Mouse (Mus musculus): ENCODE measurements around the gene Nkx3-2. TPM values are rescaled to one million over a fixed set of nuclear protein-coding genes. Genes with fewer than 3 reads are reported as not detected.

Gene Nkx3-2
- total RNA-seq, 1 experiment from 2014 or later = not detected

DNA sequence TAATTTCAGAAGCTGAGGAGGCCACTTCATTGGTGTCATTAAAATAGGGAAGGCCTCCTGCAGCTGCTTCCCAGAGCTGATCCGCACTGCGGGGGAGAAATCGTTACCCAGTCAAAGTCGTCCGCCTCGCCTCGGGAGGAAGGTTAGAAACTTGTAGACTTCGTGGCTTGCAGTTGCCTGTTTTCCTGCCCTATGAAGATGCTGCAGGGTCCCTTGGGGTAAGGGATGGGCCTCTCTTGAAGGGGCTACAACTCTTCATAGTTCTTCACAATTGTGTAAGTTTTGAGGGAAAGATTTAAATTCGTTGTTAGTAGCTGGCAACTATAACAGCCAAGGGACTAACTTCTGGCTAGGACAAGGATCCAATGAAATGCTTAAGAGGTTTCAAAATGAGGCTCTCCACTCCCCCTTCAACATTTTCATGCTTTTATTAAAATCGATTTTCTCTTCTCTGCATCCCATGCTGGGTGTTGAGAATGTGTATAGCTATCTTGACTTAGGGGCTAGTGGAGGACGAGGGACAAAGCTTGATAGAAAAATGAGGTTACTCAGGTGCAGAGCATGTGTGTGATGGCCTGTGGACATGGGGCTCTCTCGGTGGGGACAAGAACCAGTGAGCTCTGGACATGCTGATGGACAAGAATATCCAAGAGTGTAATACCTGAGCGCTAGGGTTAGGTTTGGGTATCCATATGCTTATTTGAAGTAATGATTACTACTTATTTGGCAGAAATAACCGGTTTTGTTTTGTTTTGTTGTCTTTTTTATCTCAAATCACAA, 1.5 kb upstream of the Nkx3-2 start:
- ATAC-seq (replicated peaks; ENCODE audit: insufficient number of reproducible peaks, low FRiP score, low TSS enrichment, poor library complexity, severe bottlenecking) = no peak

DNA sequence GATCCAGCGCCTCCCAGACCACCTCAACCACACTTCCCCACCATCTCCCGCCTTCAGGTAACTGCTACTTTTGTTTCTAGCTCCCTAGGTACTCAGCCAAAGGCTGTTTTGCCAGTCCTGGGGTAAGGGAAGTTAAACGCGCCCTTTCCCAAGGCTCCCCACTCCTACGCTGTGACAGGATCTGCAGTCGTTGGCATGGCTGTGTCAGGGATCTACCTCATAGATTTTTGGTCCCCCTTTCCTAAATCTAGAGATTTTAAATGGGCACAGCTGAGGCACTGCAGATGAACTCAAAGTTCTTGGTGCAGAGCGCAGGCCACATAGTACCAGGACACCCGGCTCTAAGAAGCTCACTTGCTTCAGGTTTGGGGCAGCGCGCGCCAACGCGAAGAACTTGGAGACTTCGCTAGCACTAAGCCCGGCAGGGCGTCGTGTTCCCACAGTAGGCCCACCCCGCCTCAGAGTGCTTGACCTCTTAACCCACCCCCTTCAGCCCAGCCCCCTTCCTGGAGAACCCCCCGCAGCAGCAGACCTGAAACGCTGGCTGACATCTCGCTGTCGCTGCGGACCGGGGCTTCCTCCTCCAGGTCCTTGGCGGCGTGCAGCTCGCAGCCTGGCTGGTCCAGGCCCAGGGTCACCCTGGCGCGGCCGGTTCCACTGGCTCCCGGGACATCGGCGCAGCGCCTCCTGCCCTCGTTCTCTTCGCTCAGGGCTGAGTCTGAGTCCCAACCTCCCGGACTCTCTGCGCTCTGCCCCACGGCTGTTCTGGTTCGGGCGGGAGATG, 1.2 kb downstream of the Nkx3-2 start:
- no peak for ATAC-seq (replicated peaks; ENCODE audit: insufficient number of reproducible peaks, low FRiP score, low TSS enrichment, poor library complexity, severe bottlenecking)

DNA sequence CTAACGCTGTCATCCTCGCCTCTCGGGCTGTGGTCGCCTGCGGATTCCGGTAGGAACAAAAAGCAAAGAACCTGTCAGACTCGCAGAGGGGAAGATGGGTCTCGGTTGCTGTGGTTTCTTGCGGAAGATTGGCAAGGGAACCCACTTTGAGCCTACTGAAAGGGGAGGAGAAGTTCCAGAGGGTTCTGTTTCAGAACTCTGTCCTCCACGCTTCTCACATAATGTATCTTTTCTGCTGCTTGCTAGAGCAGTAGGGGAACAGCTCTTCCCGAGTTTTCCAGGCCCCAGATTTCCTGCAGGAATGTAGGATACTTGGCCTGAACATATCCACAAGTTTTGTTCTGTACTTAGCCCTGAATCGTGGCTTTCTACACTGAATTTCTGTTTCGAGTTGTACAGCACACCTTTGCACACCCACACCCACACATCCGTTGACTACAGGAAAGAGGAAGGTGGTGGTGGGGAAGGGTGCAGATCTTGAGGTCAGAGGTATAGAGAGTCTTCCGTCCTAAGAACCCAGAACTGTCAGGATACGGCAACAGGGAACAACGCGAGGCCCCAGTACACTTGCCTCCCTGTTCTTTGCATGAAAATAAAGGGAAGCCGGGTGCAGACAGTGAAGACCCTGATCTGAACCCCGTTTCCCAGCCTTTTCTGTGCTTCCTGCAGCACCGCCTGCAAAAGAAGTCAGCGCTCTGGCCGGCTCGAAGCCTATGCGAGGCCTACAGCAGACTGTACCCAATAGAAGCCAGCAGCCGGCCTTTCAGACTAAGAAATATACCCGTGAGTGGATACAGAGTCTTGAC, 2.0 kb downstream of the Nkx3-2 start:
- no peak for ATAC-seq (replicated peaks; ENCODE audit: insufficient number of reproducible peaks, low FRiP score, low TSS enrichment, poor library complexity, severe bottlenecking)

GRCm38 (mm10) chr5:41761509-41762140, 2.7 kb downstream of the Nkx3-2 start:
- no peak for ATAC-seq (replicated peaks; ENCODE audit: insufficient number of reproducible peaks, low FRiP score, low TSS enrichment, poor library complexity, severe bottlenecking)

DNA sequence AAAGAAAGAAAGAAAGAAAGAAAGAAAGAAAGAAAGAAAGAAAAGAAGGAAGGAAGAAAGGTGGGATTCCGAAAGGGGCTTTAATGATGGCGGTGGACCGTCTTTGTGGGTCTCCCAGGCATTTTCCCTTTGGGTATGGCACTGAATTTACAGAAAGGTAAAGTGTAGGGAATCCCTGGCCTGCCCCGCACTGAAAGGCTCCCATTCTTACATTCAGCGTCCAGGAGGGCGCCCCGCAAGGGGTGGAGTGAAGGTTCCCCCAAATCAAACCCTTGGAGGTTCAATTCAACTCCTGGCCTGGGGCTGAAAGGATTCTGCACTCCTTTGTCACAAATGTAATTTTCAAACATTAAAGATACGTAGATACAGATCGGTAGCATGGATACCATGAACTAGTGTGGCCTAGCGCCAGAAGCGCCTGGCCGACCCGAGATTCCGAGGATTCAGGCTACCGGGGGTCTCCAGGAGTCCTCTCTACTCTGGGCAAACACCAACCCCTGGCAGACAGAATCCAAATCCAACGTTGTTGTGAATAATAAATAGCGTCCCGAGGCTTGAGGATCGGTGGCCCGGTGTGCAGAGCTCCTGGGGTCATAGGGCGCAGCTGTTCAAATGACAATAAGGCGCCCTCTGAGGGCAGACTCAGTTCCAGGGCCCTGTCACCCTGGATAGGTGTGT, 3.3 kb downstream of the Nkx3-2 start:
- no peak for ATAC-seq (replicated peaks; ENCODE audit: insufficient number of reproducible peaks, low FRiP score, low TSS enrichment, poor library complexity, severe bottlenecking)

DNA sequence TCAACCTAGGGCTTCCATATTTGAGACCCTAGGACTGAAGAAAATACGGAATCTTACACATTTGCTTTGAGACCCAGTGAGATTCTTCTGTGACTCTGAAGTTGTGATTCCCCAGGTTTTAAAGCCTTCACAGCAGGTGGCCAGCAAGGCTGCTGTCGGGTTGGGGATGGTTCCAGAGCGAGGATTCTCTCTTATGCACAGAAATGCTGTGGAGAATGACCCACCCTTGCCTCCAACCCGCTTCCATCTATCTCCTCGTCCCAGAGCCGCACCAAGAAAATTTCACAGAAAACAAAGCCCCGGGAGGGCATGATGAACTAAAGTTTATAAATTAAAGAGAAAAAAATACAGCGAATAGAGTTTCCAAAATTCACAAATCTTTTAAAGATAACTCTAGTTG, 4.2 kb downstream of the Nkx3-2 start:
- ATAC-seq (replicated peaks; ENCODE audit: insufficient number of reproducible peaks, low FRiP score, low TSS enrichment, poor library complexity, severe bottlenecking) = no peak

DNA sequence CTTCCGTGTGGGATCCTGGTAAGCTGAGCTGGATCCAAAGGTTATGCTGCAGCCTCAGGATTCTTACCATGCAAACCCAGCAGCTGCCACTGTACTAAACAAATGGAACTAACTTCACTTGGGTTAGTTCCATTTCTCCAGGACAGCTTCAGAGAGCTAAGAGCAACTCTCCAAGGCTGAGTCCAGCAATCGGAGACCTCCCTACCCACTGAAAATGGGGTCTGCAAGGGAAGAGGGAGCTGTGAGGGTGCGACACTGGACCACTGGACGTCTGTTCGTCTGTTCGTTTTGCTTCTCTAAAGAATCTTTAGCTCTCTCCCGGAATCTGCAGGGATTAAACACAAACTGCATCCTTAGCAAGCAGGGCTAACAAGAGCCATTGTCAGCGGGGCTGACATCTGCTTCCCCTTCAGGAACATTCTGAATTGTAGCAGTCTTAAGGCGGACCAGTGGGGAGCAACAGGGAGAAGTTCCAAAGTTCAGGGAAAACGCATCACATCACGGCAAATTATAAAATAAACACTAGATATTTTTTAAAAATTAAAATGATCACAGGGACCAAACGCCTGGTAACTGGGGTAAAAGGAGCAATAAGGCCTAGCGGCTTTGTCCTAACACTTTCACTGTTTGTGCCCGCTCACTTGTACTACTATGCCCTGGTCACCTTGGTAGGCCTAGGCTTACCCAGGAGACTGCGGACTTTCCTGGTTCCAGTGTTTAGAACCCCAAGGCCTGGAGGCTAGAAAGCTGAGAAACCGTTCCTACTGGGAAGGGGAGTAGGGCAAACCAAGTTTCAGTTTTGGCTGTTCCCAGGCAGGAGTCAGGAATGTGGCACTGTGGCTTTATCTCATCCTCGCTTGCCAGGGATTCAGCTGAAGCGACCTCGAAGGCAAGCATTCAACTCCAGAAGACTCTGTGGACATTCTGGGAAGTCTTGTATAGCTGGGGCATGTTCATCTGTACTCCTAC, 5.3 kb downstream of the Nkx3-2 start:
- ATAC-seq (replicated peaks; ENCODE audit: insufficient number of reproducible peaks, low FRiP score, low TSS enrichment, poor library complexity, severe bottlenecking) = no peak

GRCm38 (mm10) chr5:41757338-41757737, 7.0 kb downstream of the Nkx3-2 start:
- ATAC-seq (replicated peaks; ENCODE audit: insufficient number of reproducible peaks, low FRiP score, low TSS enrichment, poor library complexity, severe bottlenecking) = no peak

DNA sequence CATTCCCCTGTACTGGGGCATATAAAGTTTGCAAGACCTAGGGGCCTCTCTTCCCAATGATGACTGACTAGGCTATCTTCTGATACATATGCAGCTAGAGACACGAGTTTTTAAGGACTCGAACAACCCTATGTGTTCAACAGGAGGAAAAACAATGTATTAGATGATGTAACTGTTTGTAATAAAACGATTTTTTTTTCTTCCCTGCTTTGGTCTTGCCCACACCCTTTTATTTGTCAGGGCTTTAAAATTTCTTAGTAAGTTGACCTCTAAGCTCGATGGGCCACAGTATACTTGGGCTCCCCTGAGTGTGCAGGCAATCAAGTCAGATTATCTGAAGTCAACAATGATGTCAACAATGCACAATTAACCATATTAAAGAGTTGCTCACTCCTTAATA, 7.9 kb downstream of the Nkx3-2 start:
- ATAC-seq (replicated peaks; ENCODE audit: insufficient number of reproducible peaks, low FRiP score, low TSS enrichment, poor library complexity, severe bottlenecking) = no peak

GRCm38 (mm10) chr5:41755373-41755960, 8.8 kb downstream of the Nkx3-2 start:
- ATAC-seq (replicated peaks; ENCODE audit: insufficient number of reproducible peaks, low FRiP score, low TSS enrichment, poor library complexity, severe bottlenecking) = no peak

DNA sequence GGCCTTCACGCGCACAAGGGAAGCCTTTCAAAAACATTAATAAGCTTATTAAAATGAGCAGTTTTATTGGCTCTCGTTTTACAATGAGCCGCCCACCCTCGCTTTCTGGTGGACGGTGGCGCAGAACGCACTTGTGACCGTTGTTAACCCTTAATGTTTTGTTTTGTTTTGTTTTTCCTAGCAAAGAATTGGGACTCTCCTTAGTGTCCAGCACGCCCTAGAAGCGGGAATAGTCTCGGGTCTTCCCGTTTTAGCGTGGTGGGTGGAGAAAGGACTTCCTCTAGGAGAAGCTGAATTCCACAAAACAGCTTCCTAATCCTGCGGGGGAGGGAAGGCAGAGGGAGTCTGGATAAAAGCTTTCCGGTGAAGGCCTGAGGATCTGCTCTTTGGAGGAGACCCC, 9.5 kb downstream of the Nkx3-2 start:
- no peak for ATAC-seq (replicated peaks; ENCODE audit: insufficient number of reproducible peaks, low FRiP score, low TSS enrichment, poor library complexity, severe bottlenecking)

- ATAC-seq (replicated peaks; ENCODE audit: insufficient number of reproducible peaks, low FRiP score, low TSS enrichment, poor library complexity, severe bottlenecking) = no peak
Observed at GRCm38 (mm10) chr5:41754226-41754775, 10.0 kb downstream of the Nkx3-2 start.

- ATAC-seq (replicated peaks; ENCODE audit: insufficient number of reproducible peaks, low FRiP score, low TSS enrichment, poor library complexity, severe bottlenecking) = no peak
Observed at GRCm38 (mm10) chr5:41752721-41753120, 11.6 kb downstream of the Nkx3-2 start.

GRCm38 (mm10) chr5:41744898-41745780, 19.2 kb downstream of the Nkx3-2 start:
- no peak for ATAC-seq (replicated peaks; ENCODE audit: insufficient number of reproducible peaks, low FRiP score, low TSS enrichment, poor library complexity, severe bottlenecking)

DNA sequence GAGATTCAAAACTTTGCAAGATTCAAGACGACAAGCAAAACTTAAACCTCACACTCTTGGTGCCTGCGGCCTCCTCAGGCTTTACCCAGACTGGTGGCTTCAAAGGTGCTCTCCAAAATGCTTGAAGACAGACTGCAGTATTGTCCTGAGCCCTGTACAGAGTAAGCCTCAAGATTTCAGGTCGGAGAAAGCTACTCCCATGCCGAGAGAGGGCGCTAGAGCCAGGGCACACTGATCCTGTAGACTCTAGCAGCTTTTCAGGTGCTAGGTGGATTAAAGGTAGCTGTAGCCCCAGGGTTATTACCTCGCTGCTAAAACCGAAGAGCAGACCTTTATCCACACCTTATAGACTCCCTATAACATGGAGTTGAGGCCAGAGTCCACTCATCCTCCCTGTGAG, 20.1 kb downstream of the Nkx3-2 start:
- ATAC-seq (replicated peaks; ENCODE audit: insufficient number of reproducible peaks, low FRiP score, low TSS enrichment, poor library complexity, severe bottlenecking) = no peak; the same call in 1 of the 2 replicates

DNA sequence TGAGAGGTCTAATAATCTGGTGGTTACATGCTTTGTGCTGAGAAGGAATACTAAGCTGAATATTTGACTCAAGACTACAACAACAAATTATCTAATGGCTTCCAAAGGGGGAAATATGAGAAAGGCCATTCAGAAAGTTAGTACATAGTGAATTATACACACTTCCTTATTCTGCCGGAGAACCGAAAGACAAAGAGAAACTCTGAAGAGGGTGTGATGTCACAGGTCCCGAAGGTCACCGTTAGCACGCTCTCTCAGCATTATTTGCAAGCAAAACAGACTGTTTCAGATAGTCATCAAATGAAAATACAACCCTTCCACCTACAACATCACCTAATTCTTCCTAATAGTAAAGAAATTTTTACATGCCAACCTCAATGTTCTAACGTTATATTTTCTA, 25.5 kb downstream of the Nkx3-2 start:
- ATAC-seq (replicated peaks; ENCODE audit: insufficient number of reproducible peaks, low FRiP score, low TSS enrichment, poor library complexity, severe bottlenecking) = peak; percentile 85
